Mouse (Mus musculus) liver, postnatal 0 days (tissue): ENCODE data around the gene Nsg1. TPM values are rescaled to one million over a fixed set of nuclear protein-coding genes. Genes with fewer than 3 reads are reported as not detected.

Experiments
- ATAC-seq: fragments of 200-750 bp; cut with Nextera tagmentation; 2 replicates; pipeline ENCODE4 v1.8.0; 2017; ENCODE audit warnings: mild to moderate bottlenecking, moderate library complexity
- DNase-seq: peaks from one replicate; pipeline ENCODE4 v3.0.0-alpha.2; 2016
- H3K27ac ChIP-seq: fragments of 300-500 bp; sonication (generic); 2 replicates; pipeline ENCODE4 v1.5.1; 2014; ENCODE audit warnings: antibody characterized with exemption, moderate library complexity, mild to moderate bottlenecking, low read depth
- H3K27me3 ChIP-seq: fragments of 300-500 bp; sonication (generic); 2 replicates; pipeline ENCODE4 v1.6.1; 2014; ENCODE audit warnings: low read length, control low read depth, mixed read lengths; ENCODE audit not compliant: insufficient read depth
- H3K36me3 ChIP-seq: fragments of 300-500 bp; sonication (generic); replicated peaks from 2 replicates; pipeline ENCODE4 v1.6.1; 2014; ENCODE audit warnings: mild to moderate bottlenecking, control low read depth, low read length, moderate library complexity, mixed read lengths; ENCODE audit not compliant: insufficient read depth
- H3K4me1 ChIP-seq: fragments of 300-500 bp; sonication (generic); 2 replicates; pipeline ENCODE4 v1.6.1; 2014; ENCODE audit warnings: antibody characterized with exemption, mild to moderate bottlenecking, control low read depth; ENCODE audit not compliant: insufficient read depth
- H3K4me2 ChIP-seq: fragments of 300-500 bp; sonication (generic); 2 replicates; pipeline ENCODE4 v1.6.1; 2014; ENCODE audit warnings: low read depth, mild to moderate bottlenecking, low read length, moderate library complexity, mixed read lengths
- H3K4me3 ChIP-seq: fragments of 300-500 bp; sonication (generic); 2 replicates; pipeline ENCODE4 v1.5.1; 2014; ENCODE audit warnings: low read depth, low read length
- H3K9ac ChIP-seq: fragments of 300-500 bp; sonication (generic); replicated peaks from 2 replicates; pipeline ENCODE4 v1.6.1; 2014; ENCODE audit warnings: mild to moderate bottlenecking, moderate library complexity
- H3K9me3 ChIP-seq: fragments of 300-500 bp; sonication (generic); 2 replicates; pipeline ENCODE4 v1.6.1; 2016; ENCODE audit warnings: mild to moderate bottlenecking, control low read depth, low read length, mixed read lengths
- CTCF ChIP-seq: sonication (generic); IDR thresholded peaks from 2 replicates; pipeline ENCODE4 v1.5.1; 2016; ENCODE audit warnings: antibody characterized with exemption, low read depth
- EP300 ChIP-seq: IDR thresholded peaks from 2 replicates; pipeline ENCODE4 v1.6.1; 2016; ENCODE audit warnings: antibody characterized with exemption, low read depth, mild to moderate bottlenecking
- WGBS: fragments of 180-500 bp; shearing (Covaris S2); extraction: QIAGEN DNeasy Blood & Tissue Kit; methylation state at CpG from one replicate; pipeline ENCODE4 v1.1.7; 2014; ENCODE audit not compliant: insufficient replicate concordance; 5-methylcytosine and 5-hydroxymethylcytosine counted together
- polyA plus RNA-seq: library from polyadenylated mRNA; unstranded; fragments of >200 nt; fragmentation: Nextera tagmentation; extraction: Ambion mirVana; gene quantifications from 2 replicates; pipeline ENCODE4 v1.2.1, GENCODE M21; 2015

The Nsg1 gene
- polyA plus RNA-seq, 1 experiment from 2014 or later: 1.3 TPM

DNA sequence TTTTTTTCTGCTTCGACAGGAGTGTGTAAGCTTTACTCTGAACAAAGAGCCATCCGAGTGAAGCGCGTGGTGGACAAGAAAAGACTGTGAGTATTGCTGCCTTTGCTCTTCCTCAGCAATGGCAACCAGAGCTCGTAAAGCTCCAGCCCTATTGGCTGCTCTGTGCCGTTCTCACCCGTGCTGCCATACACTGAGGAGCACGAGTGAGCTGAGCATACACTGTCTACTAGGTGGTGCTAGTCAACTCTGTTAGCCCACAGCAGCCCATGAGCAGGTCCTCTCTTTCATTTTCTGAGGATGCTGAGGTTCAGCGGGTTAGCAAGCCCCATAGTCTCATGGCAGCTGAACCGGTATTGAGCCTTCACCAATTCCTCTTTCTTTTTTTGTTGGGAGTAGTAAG is 52.9 kb downstream of the Nsg1 start:
- Histone ChIP-seq H3K27me3 (no peaks in the 10 kb centered on the region), H3K4me1 (no peaks in the 10 kb centered on the region), H3K9me3 (no peaks in the 10 kb centered on the region), H3K27ac (no peak overlapping the region), H3K9ac (no peak overlapping the region), H3K4me3 (no peak overlapping the region), H3K4me2 (no peak overlapping the region), H3K36me3 (peaks cover 12% of the 10 kb centered on the region)
- TF ChIP-seq CTCF (no peak), EP300 (no peak)
- ATAC-seq (no peak), DNase-seq (no peak)
- 85% methylated on average over 10 of the region's 10 CpGs for WGBS

- Histone ChIP-seq H3K27me3 (no peaks in the 10 kb centered on the region), H3K4me1 (no peaks in the 10 kb centered on the region), H3K36me3 (peaks cover 12% of the 10 kb centered on the region), H3K27ac (no peak overlapping the region), H3K9ac (no peak overlapping the region), H3K4me3 (no peak overlapping the region), H3K4me2 (no peak overlapping the region), H3K9me3 (no peaks in the 10 kb centered on the region)
- TF ChIP-seq EP300: no peak
- no peak for TF ChIP-seq CTCF
- WGBS: 89% methylated on average over 14 of the region's 14 CpGs
- DNase-seq (no peak), ATAC-seq (no peak)
These were observed 53.5 kb downstream of the Nsg1 start for GRCm38 (mm10) chr5:38106080-38106697.

GRCm38 (mm10) chr5:38102945-38103344 is 56.8 kb downstream of the Nsg1 start:
- 83% methylated on average over 2 of the region's 2 CpGs for WGBS
- ATAC-seq (no peak), DNase-seq (no peak)
- Histone ChIP-seq H3K4me2 (no peak overlapping the region), H3K9ac (no peak overlapping the region), H3K27me3 (no peaks in the 10 kb centered on the region), H3K4me1 (no peaks in the 10 kb centered on the region), H3K9me3 (no peaks in the 10 kb centered on the region), H3K4me3 (no peak overlapping the region), H3K36me3 (peaks cover 8% of the 10 kb centered on the region), H3K27ac (no peak overlapping the region)
- TF ChIP-seq CTCF (no peak), EP300 (no peak)

GRCm38 (mm10) chr5:38099139-38099676 is 60.5 kb downstream of the Nsg1 start:
- no peak overlapping the region for H3K4me3 ChIP-seq
- 84% methylated on average over 2 of the region's 2 CpGs for WGBS
- no peaks in the 10 kb centered on the region for H3K36me3 ChIP-seq
- no peaks in the 10 kb centered on the region for H3K4me1 ChIP-seq
- no peak overlapping the region for H3K9ac ChIP-seq
- no peaks in the 10 kb centered on the region for H3K9me3 ChIP-seq
- TF ChIP-seq CTCF (no peak), EP300 (no peak)
- no peak overlapping the region for H3K4me2 ChIP-seq
- H3K27me3 ChIP-seq: no peaks in the 10 kb centered on the region
- no peak overlapping the region for H3K27ac ChIP-seq
- DNase-seq (no peak), ATAC-seq (no peak)

DNA sequence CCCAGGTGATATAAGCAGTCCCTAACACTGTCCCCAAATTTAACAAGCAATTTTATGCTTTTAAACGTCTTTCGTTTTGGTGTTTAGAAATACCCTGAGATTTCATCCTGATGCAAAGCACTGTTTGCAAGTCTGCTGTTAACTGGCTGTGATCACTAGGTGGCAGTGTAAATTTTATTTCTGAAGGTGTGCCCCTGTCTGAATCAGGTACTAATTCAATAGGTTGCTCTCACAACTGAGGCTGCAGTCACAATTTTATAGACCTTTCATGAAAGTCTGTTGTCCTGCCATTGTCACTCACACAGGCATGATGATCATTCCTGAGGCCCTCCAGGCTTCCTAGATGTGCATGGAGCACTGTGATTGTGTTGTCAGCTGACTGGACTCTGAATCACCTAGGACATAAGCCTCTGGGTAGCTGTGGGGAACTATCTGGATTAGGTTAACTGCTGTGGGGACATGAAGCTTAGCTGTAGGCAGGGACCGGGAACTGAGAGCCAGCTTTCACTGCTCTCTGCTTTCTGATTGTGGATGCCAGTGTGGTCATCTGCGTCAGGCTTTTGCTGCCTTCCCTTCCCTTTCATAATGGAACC is 62.1 kb downstream of the Nsg1 start:
- Histone ChIP-seq H3K4me3 (no peak overlapping the region), H3K27me3 (no peaks in the 10 kb centered on the region), H3K4me2 (no peak overlapping the region), H3K9me3 (no peaks in the 10 kb centered on the region), H3K36me3 (no peaks in the 10 kb centered on the region), H3K9ac (no peak overlapping the region), H3K4me1 (no peaks in the 10 kb centered on the region), H3K27ac (no peak overlapping the region)
- TF ChIP-seq EP300: no peak
- peak; percentile 27 for TF ChIP-seq CTCF
- DNase-seq (no peak), ATAC-seq (no peak)
- 77% methylated on average over 4 of the region's 4 CpGs for WGBS

- Histone ChIP-seq H3K36me3 (no peaks in the 10 kb centered on the region), H3K4me3 (no peak overlapping the region), H3K9me3 (no peaks in the 10 kb centered on the region), H3K4me1 (no peaks in the 10 kb centered on the region), H3K27ac (no peak overlapping the region), H3K27me3 (no peaks in the 10 kb centered on the region), H3K9ac (no peak overlapping the region), H3K4me2 (no peak overlapping the region)
- DNase-seq (no peak), ATAC-seq (no peak)
- 91% methylated on average over 2 of the region's 2 CpGs for WGBS
- TF ChIP-seq CTCF: no peak
- no peak for TF ChIP-seq EP300
These were observed 65.4 kb downstream of the Nsg1 start for GRCm38 (mm10) chr5:38094331-38094730.
